In genomic region chr8:10701226-10701625, GRCm38 (mm10) we compare ENCODE assay signal across 11 mouse cellular contexts.
"Had no signal": no experiment of that assay in that cellular context is flagged by ENCODE, and none has a peak within 500 bp of the region (broad histone marks: within the 10 kb centered on the region; RNA-seq: fewer than 3 reads in every experiment).

No protein-coding gene starts in this region.

- H3K27ac ChIP-seq: limb, embryonic 15.5 days; liver, embryonic 12.5 days; macrophage; stomach, postnatal 0 days had no signal

- H3K9ac ChIP-seq: limb, embryonic 15.5 days; liver, embryonic 12.5 days; lung, embryonic 14.5 days had no signal

- H3K9me3 ChIP-seq: limb, embryonic 15.5 days; liver, embryonic 12.5 days; megakaryocyte, embryonic 14.5 days had no signal

- H3K4me3 ChIP-seq: limb, embryonic 15.5 days; liver, embryonic 12.5 days; megakaryocyte, embryonic 14.5 days had no signal

- ATAC-seq: intestine, postnatal 0 days; liver, embryonic 12.5 days had no signal

- DNase-seq: kidney, adult 8-10 months; kidney, postnatal 25 days; lung, embryonic 14.5 days; lung, postnatal 10 days; thymus, postnatal 4 days had no signal

- H3K4me2 ChIP-seq: limb, embryonic 15.5 days; liver, embryonic 12.5 days; lung, embryonic 14.5 days had no signal

- H3K36me3 ChIP-seq: limb, embryonic 15.5 days; liver, embryonic 12.5 days had no signal

- H3K27me3 ChIP-seq: limb, embryonic 15.5 days; liver, embryonic 12.5 days had no signal

- H3K4me1 ChIP-seq: limb, embryonic 15.5 days; liver, embryonic 12.5 days; megakaryocyte, embryonic 14.5 days had no signal
